Mouse (Mus musculus): Measurements from ENCODE around the gene Cabcoco1.

Gene Cabcoco1

DNA sequence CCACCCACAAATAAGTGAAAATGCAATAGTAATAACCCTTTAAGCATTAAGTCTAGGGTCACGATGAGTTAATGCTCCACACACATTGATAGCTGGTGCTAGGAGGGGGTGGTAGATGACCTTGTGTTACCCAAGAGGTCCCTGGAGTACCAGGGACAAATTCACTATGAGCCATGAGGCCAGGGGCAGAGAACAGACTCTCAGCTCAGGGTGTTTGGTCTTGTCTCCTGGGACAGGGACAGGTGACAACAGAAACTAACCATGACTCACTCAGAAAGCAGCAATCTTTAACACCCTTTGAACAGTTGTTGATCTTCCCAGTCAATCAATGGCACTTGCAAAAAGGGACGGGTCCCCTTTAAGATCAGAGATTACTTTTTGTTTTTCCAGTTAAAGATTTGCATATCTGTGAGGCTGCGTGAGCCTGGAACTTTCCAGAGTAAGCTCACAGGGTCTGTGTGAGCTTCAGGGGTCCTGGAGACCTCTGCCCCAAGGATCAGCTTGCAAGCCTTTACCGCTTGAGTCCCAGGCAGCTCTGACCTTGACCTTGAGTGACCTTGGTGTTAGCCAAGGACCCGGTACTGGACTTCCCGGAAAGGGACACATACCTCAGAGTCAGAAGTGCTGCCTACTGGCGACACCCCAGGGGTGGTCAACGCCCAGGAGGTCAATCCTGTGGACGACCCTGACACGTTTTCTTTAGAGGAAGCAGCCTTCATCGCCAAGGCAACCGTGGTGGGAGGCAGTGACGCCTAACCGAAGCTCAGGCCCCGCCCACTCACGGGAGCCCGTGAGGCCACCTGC, at the start of gene Cabcoco1:
Cabcoco1 (minus strand) TSS at position 758 of the 804 bp plus-strand sequence.
- ATAC-seq (ENCODE audit: insufficient number of reproducible peaks, low FRiP score, low TSS enrichment): no peak

DNA sequence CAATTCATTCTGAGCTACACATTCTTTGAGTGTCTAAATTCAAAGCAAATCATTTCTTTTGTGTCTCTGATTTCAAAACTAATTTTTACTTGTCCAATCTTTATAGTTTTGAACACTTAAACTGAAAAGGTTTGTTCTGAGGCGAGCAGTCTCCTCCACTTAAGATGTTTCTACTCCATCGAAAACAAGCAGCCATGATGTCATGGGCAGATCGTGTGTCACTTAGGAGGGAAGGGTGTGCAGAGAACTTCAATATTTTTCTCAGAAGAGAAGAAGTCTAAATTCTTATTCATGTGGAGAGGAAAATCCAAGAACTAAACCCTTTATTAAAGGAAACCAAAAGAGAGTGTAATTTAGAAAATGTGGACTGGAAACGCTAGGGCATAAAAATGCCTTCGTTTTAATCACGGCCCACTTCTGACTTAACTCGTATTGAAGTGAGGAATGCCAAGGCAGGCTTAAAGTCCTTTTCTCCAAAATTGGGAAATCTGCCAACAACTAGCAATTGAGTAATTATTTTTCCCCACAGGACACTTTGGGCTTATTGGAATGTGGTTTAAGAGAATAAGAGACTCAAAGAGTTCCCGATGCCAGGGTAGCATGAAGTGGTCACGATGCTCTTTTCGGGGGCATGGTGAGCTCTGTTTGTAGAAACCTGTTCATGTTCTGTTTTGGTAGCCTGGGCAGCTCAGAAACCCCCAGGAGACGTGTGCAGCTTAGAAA, 48.0 kb upstream of the Cabcoco1 start:
- no peak for ATAC-seq (ENCODE audit: insufficient number of reproducible peaks, low FRiP score, low TSS enrichment)

DNA sequence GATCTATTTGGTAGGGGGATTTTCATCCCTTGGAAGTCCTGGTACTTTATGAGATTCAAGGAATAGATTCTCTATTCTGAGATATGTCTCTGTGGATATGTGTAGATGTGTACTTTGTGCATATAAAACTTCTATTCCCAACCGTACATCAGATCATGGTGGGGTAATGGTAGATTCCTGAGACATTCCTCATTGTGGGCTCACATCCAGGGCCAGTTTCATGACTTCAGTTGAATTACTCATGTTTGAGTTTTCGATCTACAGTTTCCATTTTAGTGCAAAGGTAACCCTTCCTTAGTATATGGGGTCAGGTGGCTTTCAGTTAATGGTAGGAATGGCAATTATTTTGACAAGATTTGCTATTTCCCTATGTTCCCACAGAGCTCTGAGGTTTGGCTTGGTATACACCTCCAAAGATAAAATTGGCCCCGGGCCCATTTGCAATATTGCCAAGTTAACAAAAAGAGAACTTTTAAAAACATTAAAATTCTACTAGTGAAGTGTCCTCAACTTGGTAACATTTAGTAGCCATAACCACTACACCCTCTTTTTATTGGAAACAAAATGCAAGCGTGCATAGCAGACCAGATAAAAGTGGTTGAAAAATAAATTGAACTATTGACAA, 45.8 kb upstream of the Cabcoco1 start:
- ATAC-seq (ENCODE audit: insufficient number of reproducible peaks, low FRiP score, low TSS enrichment): no peak

DNA sequence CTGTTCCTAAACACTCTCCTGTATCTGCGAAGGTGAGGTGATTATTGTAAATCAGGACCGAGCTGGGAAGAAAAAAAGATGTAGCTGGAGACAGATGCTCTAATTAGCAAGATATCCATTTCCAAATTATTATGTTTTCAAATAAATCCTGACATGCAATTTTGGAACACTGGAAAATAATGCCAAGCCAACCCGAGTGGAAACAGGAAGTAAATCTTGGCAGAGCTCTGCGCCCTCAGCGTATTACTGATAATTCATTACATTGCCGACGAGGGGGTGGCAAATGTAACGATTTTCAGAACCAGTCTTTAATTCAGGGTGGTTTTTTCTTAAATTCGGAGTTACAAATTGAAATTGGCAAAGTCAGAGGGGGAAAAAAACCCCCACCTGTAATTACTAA, 35.6 kb upstream of the Cabcoco1 start:
- ATAC-seq (ENCODE audit: insufficient number of reproducible peaks, low FRiP score, low TSS enrichment): no peak

DNA sequence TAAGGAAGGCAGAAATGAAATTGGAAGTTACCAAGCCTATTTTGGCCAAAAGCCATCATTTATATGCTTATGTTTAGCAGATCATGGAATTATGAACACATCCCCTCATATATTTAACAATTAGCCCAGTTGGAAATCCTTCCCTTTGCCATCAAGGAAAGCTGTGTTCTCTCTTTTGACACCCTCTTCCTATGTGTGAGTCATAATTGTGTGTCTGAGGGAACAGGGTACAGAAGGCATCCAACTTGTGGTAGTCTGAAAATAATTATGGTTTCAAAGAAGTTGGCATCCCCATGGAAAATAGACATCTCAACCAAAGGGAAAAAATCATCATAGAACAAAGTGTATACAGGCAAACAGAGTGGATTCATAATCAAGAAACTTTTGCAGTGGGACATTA, 26.5 kb upstream of the Cabcoco1 start:
- ATAC-seq (ENCODE audit: insufficient number of reproducible peaks, low FRiP score, low TSS enrichment): no peak

DNA sequence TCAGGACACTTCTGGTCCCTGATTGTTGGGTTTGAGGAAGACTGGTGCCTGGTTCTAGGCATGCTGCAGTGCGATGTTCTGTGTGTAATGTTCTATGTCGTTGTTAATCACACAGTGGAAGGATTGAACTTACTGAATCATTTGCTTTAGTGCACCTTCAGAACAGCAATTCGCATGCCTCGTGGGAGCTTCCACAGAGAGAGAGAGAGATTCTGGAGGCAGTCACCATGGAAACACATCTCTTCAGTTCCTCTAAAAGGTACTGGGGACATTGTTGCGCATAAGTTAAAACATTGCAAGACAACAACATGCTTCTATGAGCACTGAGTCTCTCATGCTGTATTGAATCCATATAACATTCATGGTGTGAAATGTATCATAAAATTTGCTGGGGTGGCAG, 20.6 kb upstream of the Cabcoco1 start:
- no peak for ATAC-seq (ENCODE audit: insufficient number of reproducible peaks, low FRiP score, low TSS enrichment)

DNA sequence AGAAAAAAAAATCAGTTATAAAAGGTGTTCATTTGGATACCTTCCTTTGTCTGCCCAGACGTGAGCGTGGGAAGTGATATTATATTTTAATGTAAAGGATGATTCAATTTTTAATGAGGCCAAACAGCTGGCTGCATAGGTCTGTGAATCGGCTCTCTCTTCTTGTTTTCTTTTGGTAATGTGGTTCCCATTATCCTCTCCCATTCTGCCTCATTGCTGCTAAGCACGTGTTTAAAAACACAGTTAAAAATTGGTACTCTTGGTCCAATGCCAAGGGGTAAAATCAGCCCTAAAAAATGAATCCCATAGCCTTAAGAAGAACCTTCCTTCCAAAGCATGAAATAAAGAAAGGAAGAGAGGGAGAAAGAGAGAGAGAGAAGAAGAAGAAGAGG, 17.1 kb upstream of the Cabcoco1 start:
- no peak for ATAC-seq (ENCODE audit: insufficient number of reproducible peaks, low FRiP score, low TSS enrichment)

DNA sequence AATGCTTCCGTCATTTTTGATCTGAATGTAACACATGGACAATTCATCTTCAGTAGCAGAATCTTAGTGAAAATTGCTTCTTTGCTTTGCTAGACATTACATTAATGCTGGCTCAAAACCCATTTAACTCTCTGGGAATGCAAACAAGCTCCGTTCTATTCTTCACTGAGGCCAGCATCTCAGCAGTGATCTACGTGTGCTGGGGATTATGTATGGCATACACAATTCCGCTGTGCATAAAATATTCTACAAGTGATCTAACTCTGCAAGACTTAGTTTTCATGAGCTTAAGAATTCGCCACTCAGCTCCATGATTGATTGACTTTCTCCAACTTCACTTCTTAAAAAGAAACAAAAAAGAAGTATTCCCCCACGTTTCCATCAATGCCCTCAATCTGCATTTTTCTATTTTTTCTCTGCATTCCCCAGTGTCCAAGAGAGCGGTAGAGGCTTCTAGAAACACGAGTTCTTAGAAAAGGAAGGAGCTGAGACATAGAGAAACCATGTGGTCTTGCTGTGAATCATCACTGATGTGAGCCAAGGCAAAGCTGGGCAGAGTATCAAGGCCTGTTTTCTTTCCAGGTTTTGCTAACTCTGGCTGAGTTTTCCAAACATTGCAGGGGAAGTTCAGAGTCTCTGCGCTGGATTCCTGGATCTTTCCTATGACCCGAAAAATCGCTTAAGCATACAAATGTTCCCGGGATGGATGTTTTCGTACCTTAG, 16.6 kb upstream of the Cabcoco1 start:
- no peak for ATAC-seq (ENCODE audit: insufficient number of reproducible peaks, low FRiP score, low TSS enrichment)

DNA sequence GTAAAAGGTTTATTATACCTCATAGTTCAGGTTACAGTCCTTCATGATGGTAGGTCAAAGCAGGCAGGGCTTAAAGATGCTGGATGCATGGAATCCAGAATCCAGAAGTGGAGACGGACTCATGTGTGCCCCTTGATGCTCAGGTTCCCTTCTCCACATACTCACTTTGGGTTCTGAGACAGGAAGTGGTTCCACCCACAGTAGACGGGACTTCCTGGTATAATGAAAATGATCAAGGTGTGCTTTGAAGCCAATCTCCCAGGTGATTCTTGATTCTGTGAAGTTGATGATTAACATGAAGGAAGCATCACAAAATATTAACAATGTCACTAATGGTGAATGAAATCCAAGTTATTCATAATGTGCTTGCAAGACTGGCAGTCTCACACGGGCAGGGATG, 12.0 kb upstream of the Cabcoco1 start:
- ATAC-seq (ENCODE audit: insufficient number of reproducible peaks, low FRiP score, low TSS enrichment): no peak

DNA sequence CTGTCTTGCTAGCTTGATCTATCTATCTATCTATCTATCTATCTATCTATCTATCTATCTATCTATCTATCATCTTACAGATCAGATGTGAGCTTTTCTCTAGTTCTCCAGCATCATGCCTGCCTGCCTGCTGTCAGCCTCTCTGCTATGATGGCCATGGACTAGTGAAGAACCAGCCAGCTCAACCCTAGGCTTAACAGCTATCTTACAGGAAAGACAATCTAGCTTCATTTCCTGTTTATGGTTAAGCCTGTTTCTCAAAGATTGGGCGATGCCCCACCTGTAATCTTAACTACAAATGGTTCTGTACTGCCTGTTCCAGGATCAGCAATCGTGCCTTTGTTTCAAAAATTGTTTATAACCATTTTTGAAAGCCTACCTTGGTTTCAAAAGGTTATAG, 10.9 kb upstream of the Cabcoco1 start:
- no peak for ATAC-seq (ENCODE audit: insufficient number of reproducible peaks, low FRiP score, low TSS enrichment)

DNA sequence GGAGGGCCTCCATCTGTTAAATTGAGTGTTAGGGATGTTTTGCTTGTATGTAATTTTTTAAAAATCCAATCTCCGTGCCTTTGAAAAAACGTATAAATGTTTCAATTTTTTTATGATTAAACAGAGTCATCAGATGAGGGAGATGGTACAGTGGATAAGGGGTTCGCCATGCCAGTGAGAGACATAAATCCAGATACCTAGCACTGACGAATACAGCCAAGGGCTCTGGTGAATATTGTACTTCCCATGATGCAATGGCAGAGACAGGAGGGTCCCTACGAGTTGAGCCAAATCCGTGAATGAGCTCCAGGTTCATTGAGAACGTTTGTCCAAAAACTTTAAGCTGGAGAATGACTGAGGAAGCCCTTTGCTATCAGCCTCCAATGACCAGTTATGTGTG, 9.6 kb upstream of the Cabcoco1 start:
- ATAC-seq (ENCODE audit: insufficient number of reproducible peaks, low FRiP score, low TSS enrichment): no peak

DNA sequence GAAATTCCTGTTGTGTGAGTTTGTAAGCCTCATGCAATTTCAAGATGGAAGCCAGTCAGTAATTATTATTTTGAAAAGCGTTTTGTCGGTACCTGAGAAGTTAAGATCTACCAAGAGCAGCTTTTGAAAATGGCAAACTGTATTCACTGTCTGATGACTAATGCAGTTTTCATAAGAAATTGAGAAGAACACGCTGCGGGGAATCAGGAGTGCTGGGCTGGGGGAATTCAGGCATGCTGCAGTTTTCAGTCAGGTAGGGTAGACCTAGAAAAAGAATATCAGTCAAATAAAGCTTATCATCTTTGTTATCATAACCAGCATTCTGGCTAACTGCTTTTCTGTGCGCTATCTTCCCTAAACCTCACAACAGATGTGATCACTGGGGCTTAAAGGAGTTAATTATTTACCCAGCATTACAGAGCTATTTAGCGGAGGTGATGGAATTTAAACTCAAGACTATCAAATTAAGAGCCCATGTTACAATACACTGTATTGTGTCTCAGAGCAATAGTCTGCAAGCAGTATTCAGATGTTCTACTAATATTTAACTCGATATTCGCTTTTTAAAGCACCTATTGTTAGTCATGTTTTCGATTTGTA, 9.1 kb upstream of the Cabcoco1 start:
- ATAC-seq (ENCODE audit: insufficient number of reproducible peaks, low FRiP score, low TSS enrichment): no peak

DNA sequence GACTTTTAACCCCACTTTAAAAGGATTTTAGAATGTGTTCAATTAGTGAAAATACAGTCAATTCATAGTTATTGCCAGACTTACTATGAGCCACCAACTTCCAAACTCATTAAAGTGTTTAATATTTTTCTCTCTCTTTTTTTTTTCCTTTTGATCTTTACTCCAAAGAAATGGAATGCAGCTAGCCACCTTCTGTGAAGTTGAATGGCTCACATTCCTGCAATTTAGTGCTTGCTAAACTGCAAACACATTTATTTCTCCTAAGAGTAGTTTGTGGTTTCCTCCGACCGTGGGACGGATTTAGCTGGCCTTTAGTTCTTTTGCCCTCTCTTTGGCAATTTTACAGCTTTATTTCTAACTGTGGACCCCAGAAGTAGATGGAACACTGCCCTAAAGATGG, 1.4 kb upstream of the Cabcoco1 start:
- ATAC-seq (ENCODE audit: insufficient number of reproducible peaks, low FRiP score, low TSS enrichment): no peak

DNA sequence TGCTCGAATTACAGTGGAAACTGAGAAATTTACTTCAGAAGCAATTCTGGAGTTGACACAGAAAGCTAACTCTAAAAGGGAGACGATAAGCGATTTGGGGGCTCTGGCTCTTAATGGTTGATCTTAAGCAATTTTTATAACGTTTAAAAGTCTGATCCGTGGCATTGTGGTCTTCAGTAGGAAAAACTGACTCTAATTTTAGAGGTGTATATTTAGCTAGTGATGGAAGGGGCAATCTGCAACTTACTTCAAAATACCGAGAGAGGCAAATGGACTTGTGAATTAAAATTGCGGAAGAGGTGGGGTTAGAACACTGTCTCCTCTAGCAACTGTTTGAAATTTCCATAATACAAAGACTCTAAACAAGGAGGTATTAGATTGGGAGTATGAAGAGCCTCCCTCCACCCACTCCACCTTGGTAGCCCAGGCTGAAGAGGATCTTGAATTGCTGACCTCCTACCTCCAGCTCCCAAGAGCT, 286 bp upstream of the Cabcoco1 start:
- ATAC-seq (ENCODE audit: insufficient number of reproducible peaks, low FRiP score, low TSS enrichment): no peak

DNA sequence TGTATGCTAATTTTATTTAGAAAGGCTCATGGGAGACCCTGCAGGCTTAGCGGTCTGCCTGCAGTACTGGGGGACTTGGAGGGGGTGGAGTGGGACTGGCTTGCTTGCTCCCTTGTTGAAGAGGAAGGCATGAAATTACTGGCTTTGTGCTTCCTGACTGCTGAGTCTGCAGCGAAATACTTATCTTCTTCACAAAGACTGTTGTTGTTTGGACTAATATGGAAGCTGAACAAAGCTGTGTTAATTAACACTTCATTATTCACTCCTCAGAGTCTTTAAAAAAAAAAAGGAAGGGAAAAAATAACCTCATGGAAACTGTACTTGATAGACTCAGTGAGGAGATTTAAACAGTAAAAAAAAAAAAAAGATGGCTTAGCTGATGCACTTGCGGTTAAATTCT, 1.1 kb downstream of the Cabcoco1 start:
- ATAC-seq (ENCODE audit: insufficient number of reproducible peaks, low FRiP score, low TSS enrichment): no peak

DNA sequence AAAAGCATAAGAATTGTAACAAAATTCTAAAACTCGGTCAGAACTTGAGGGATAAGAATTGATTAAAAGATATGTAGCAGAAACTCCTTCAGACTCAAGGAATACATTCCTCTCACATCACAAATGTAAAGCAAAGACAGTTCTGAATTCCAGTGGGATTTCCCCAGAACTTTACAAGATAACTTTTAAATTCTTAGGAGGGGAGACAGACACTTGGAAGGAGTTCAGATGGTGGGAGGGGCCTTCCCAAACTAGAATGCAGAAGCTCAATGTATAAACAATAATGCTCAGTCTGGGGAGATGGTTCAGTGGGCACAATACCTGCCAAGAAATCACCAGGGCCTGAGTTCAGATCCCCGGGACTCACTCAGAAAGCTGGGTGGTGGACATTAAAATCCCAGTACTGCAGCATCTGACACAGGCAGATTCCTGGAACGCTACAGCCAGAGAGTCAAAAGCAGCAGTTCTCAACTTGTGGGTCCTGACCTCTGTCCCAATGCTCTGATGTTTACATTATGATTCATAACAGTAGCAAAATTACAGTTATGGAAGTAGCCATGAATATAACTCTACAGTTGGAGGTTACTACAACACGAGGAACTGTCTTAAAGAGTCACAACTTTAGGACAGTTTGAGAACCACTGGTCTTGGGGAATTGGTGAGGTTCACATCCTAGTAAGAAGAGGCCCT, 4.3 kb downstream of the Cabcoco1 start:
- ATAC-seq (ENCODE audit: insufficient number of reproducible peaks, low FRiP score, low TSS enrichment): no peak

DNA sequence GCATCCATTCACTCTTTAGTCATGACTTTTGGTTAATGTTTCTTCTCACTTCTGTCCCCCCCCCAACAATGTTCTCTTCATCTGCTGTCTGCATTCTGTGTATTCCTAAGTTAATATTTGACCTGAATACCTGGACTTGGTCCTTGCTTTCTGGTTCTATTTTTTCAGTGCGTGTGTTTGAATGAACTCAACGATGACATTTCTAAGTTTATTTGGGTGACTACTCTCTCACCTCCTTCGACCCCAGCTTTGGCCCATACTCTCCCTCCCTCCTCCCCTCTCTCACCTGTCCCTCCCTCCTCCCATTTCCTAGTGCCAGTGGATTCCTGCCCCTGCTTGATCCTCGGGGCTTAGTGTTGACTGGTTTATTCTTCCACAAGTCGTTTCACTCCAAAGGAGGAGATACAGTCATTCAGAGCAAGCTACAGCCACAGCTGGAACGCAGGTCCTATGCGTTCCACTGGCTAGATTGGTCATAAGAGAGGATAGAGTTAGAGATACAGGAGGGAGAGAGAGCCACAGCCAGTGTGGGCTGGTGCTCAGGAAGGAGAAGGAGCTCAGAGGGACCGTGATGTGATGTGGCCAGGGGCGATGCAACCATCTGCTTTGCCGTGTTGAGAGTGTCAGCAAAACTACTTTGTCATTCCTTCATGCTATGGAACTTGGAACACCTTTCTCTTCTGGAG, 12.2 kb downstream of the Cabcoco1 start:
- ATAC-seq (ENCODE audit: insufficient number of reproducible peaks, low FRiP score, low TSS enrichment): no peak

DNA sequence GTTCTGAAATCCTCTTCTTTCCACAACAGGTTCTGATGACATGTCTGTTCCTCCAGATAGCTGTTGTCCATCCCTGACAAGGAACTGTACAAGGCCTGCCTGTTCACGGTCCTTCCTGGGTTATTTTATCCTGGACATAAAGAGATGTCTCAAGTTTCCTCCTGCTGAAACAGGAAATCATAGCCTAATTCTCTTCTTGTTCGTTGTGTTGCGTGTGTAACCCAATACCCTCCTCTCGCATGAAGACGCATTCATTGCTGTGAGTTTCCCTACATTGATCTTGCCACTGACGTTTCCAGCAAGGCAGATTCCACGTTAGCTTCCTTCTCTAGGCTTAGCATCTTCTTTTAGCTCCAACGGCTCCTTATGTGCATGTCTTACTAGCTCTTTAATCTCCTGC, 12.7 kb downstream of the Cabcoco1 start:
- no peak for ATAC-seq (ENCODE audit: insufficient number of reproducible peaks, low FRiP score, low TSS enrichment)

DNA sequence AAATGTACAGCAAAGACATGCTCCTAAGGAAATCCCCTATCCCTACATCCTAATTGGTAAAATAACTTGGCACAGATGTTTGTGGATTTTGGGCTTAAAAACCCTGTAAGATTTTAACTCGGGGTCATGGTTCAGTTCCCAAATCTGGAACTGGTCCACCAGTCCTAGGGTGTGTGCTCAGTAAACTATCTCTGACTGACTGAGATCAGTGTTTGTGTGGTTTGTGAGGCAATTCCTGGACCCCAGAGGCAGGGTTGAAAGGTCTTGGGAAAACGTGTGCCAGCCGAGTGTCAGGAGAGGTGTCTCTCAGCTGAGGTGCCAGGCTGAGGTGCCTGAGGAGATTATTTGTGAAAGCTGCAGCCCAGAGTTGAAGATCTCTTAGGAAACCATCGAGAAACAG, 19.6 kb downstream of the Cabcoco1 start:
- no peak for ATAC-seq (ENCODE audit: insufficient number of reproducible peaks, low FRiP score, low TSS enrichment)

All from cerebellum, adult (tissue).